Mouse (Mus musculus): Measurements from ENCODE around the gene Rhbdl2.

GRCm38 (mm10) chr4:123797856-123798255 lies 10.2 kb downstream of the Rhbdl2 start:
- TF ChIP-seq CTCF (IDR thresholded peaks at IDR 0.05; ENCODE audit: extremely low read depth, insufficient read length, insufficient replicate concordance, low read depth, low read length) (no peak), POLR2A (IDR thresholded peaks at IDR 0.05; ENCODE audit: low read depth, low read length) (no peak)

Measured in small intestine, adult 2 months (tissue).